Mouse (Mus musculus) erythroblast, embryonic 14.5 days (primary cell): ENCODE results near the gene Pdss2.

Experiments used
- GATA1 ChIP-seq: IDR thresholded peaks from 2 replicates; pipeline ENCODE4 v1.6.1; 2012; ENCODE audit warnings: low read length, inconsistent platforms, mixed read lengths
- TAL1 ChIP-seq: IDR thresholded peaks from 3 replicates; pipeline ENCODE4 v1.6.1; 2012; ENCODE audit warnings: low read length, inconsistent platforms, mixed read lengths

DNA sequence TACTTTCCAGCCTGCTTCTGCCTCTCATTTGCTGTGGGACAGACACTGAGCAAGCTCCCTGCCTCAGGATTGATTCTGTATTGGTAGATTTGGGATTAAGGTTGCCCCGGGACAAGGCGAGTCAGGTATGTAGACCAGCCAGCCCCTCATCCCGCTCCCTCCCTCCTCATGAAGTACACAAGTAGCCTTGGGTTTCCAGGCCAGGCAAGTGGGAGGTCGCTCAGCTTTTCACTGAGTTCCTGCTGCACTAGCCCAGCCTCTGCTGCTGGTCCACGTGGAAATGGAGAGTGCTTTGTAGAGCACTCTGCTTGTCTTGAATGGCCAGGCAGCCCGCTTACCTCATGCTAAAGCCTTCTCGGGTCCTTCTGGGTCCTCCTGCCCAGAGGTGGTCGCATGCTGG, 268.7 kb downstream of the Pdss2 start:
- TF ChIP-seq GATA1 (no peak), TAL1 (no peak)
